Mouse (Mus musculus) E14TG2a.4 (cell line): ENCODE measurements around the gene Slitrk4.
A peak's percentile ranks its signal among the peaks of the same experiment; 100 is the strongest.

Source experiments
- H3K27me3 ChIP-seq: 2 replicates; pipeline ENCODE4 v1.6.1; 2014; ENCODE audit warnings: low read length, control low read depth; ENCODE audit not compliant: insufficient read depth
- H3K36me3 ChIP-seq: 2 replicates; pipeline ENCODE4 v1.6.1; 2014; ENCODE audit warnings: low read length, control low read depth; ENCODE audit not compliant: insufficient read depth
- H3K4me1 ChIP-seq: replicated peaks from 2 replicates; pipeline ENCODE4 v1.6.1; 2014; ENCODE audit warnings: low read depth, low read length, control low read depth
- H3K4me3 ChIP-seq: replicated peaks from 2 replicates; pipeline ENCODE4 v1.5.1; 2014; ENCODE audit warnings: mild to moderate bottlenecking, low read length
- H3K9me3 ChIP-seq: 2 replicates; pipeline ENCODE4 v1.6.1; 2014; ENCODE audit warnings: low read length, control low read depth
- CTCF ChIP-seq: conservative IDR thresholded peaks from 2 replicates; pipeline ENCODE4 v1.5.1; 2014; ENCODE audit warnings: low read length
- NANOG ChIP-seq: IDR thresholded peaks from 2 replicates; pipeline ENCODE4 v1.6.1; 2014; ENCODE audit warnings: borderline replicate concordance, low read length, mixed read lengths
- POU5F1 ChIP-seq: IDR thresholded peaks from 2 replicates; pipeline ENCODE4 v1.6.1; 2014; ENCODE audit warnings: low read length, borderline replicate concordance

The Slitrk4 gene

GRCm38 (mm10) chrX:64276290-64277125 lies at the start of gene Slitrk4:
Gene Slitrk4 (minus strand): TSS chrX:64276996.
- Histone ChIP-seq H3K9me3 (no peaks in the 10 kb centered on the region), H3K4me1 (no peaks in the 10 kb centered on the region), H3K36me3 (no peaks in the 10 kb centered on the region), H3K27me3 (peaks cover 24% of the 10 kb centered on the region), H3K4me3 (peak within 1 kb of the TSS; percentile 68)
- TF ChIP-seq CTCF = no peak
- TF ChIP-seq POU5F1 = no peak
- no peak for TF ChIP-seq NANOG

- TF ChIP-seq CTCF (no peak), POU5F1 (no peak), NANOG (no peak)
- H3K36me3 ChIP-seq = no peaks in the 10 kb centered on the region
- H3K27me3 ChIP-seq = no peaks in the 10 kb centered on the region
- H3K9me3 ChIP-seq = no peaks in the 10 kb centered on the region
- H3K4me1 ChIP-seq = no peaks in the 10 kb centered on the region
- H3K4me3 ChIP-seq = no peak overlapping the region
Measured at GRCm38 (mm10) chrX:64319501-64319900, 42.7 kb upstream of the Slitrk4 start.

GRCm38 (mm10) chrX:64277991-64278301 lies 1.1 kb upstream of the Slitrk4 start:
- no peaks in the 10 kb centered on the region for H3K4me1 ChIP-seq
- H3K27me3 ChIP-seq = peaks cover 24% of the 10 kb centered on the region
- H3K9me3 ChIP-seq = no peaks in the 10 kb centered on the region
- TF ChIP-seq NANOG (no peak), POU5F1 (no peak), CTCF (no peak)
- H3K36me3 ChIP-seq = no peaks in the 10 kb centered on the region
- no peak overlapping the region for H3K4me3 ChIP-seq

- no peaks in the 10 kb centered on the region for H3K9me3 ChIP-seq
- no peak for TF ChIP-seq POU5F1
- no peak for TF ChIP-seq NANOG
- no peak for TF ChIP-seq CTCF
- no peaks in the 10 kb centered on the region for H3K4me1 ChIP-seq
Measured at GRCm38 (mm10) chrX:64277126-64277990, 562 bp upstream of the Slitrk4 start.

GRCm38 (mm10) chrX:64275501-64276289 lies 1.1 kb downstream of the Slitrk4 start:
- H3K9me3 ChIP-seq = no peaks in the 10 kb centered on the region
- TF ChIP-seq POU5F1 (no peak), NANOG (no peak), CTCF (no peak)

More at GRCm38 (mm10) chrX:64277126-64277990, 562 bp upstream of the Slitrk4 start:
- H3K4me3 ChIP-seq = peak overlapping the region; percentile 68
- H3K36me3 ChIP-seq = no peaks in the 10 kb centered on the region
- peaks cover 24% of the 10 kb centered on the region for H3K27me3 ChIP-seq

GRCm38 (mm10) chrX:64263481-64263880 lies 13.3 kb downstream of the Slitrk4 start:
- Histone ChIP-seq H3K4me3 (no peak overlapping the region), H3K27me3 (no peaks in the 10 kb centered on the region), H3K36me3 (no peaks in the 10 kb centered on the region), H3K9me3 (no peaks in the 10 kb centered on the region), H3K4me1 (no peaks in the 10 kb centered on the region)
- no peak for TF ChIP-seq POU5F1
- TF ChIP-seq NANOG = no peak
- no peak for TF ChIP-seq CTCF

More at GRCm38 (mm10) chrX:64275501-64276289, 1.1 kb downstream of the Slitrk4 start:
- Histone ChIP-seq H3K4me1 (no peaks in the 10 kb centered on the region), H3K27me3 (peaks cover 24% of the 10 kb centered on the region), H3K4me3 (peak overlapping the region; percentile 68), H3K36me3 (no peaks in the 10 kb centered on the region)
